Mouse (Mus musculus): ENCODE data around the gene Ank.

DNA sequence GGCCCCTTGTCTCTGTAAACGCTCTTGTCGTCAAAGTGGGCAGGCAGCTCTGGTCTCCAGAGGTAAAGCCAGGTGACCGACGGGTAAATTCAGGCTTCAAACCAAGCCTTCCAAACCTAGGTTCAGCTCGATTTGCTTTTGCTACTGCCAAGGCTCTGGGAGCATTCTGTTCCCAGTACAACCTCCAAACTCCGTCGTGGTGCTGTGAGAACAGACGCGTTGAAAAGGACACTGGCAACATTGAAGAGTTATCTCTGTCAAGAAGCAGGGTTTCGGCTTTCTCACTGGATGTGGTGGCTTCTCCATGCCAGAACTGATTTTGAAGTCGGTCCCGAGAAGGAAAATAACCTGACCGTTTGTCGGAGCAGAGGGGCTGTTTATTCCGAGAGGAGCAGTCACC, 9.5 kb downstream of the Ank start:
- TF ChIP-seq POLR2A (IDR thresholded peaks at IDR 0.05; ENCODE audit: insufficient read depth, low read length) (no peak), CTCF (IDR thresholded peaks at IDR 0.05; ENCODE audit: low read depth, low read length) (no peak), EP300 (IDR thresholded peaks at IDR 0.05; ENCODE audit: insufficient read depth, low read depth, low read length) (no peak)

Measured in ES-Bruce4 (cell line).